Mouse (Mus musculus) induced T-regulatory cell, adult 2 months (primary cell): ENCODE results near the gene Rpgrip1l.
A peak's percentile ranks its signal among the peaks of the same experiment; 100 is the strongest.

ENCODE experiments used
- DNase-seq: peaks from one replicate; pipeline ENCODE4 v3.0.0-alpha.2; 2012; ENCODE audit warnings: low read depth

Gene Rpgrip1l

GRCm38 (mm10) chr8:91312835-91313832 is at the start of gene Rpgrip1l, which contains the start of gene Fto:
Rpgrip1l (minus strand) TSS chr8:91313262.
Fto (plus strand) TSS chr8:91313525.
- DNase-seq = peak; percentile 99

- no peak for DNase-seq
Measured at GRCm38 (mm10) chr8:91360644-91361357, 47.7 kb upstream of the Rpgrip1l start.

GRCm38 (mm10) chr8:91359511-91359910 is 46.4 kb upstream of the Rpgrip1l start:
- no peak for DNase-seq

- DNase-seq = no peak
Measured at GRCm38 (mm10) chr8:91358016-91358415, 45.0 kb upstream of the Rpgrip1l start.

GRCm38 (mm10) chr8:91357493-91358014 is 44.5 kb upstream of the Rpgrip1l start:
- no peak for DNase-seq

- DNase-seq = no peak
Measured at GRCm38 (mm10) chr8:91355956-91356699, 43.1 kb upstream of the Rpgrip1l start.

GRCm38 (mm10) chr8:91355301-91355905 is 42.3 kb upstream of the Rpgrip1l start:
- DNase-seq = no peak

- DNase-seq = no peak
Measured at GRCm38 (mm10) chr8:91353907-91354306, 40.8 kb upstream of the Rpgrip1l start.

GRCm38 (mm10) chr8:91353062-91353461 is 40.0 kb upstream of the Rpgrip1l start:
- no peak for DNase-seq

- DNase-seq = no peak
Measured at GRCm38 (mm10) chr8:91352598-91352997, 39.5 kb upstream of the Rpgrip1l start.

GRCm38 (mm10) chr8:91350628-91351027 is 37.6 kb upstream of the Rpgrip1l start:
- DNase-seq = no peak

- no peak for DNase-seq
Measured at GRCm38 (mm10) chr8:91349816-91350215, 36.8 kb upstream of the Rpgrip1l start.

GRCm38 (mm10) chr8:91347595-91347994 is 34.5 kb upstream of the Rpgrip1l start:
- no peak for DNase-seq

GRCm38 (mm10) chr8:91347146-91347545 is 34.1 kb upstream of the Rpgrip1l start:
- no peak for DNase-seq

GRCm38 (mm10) chr8:91344659-91345058 is 31.6 kb upstream of the Rpgrip1l start:
- DNase-seq = no peak

- DNase-seq = no peak
Measured at GRCm38 (mm10) chr8:91342798-91343197, 29.7 kb upstream of the Rpgrip1l start.

GRCm38 (mm10) chr8:91342196-91342595 is 29.1 kb upstream of the Rpgrip1l start:
- DNase-seq = no peak

GRCm38 (mm10) chr8:91340746-91341145 is 27.7 kb upstream of the Rpgrip1l start:
- DNase-seq = no peak

GRCm38 (mm10) chr8:91339651-91340050 is 26.6 kb upstream of the Rpgrip1l start:
- no peak for DNase-seq

GRCm38 (mm10) chr8:91338389-91339154 is 25.5 kb upstream of the Rpgrip1l start:
- no peak for DNase-seq

- DNase-seq = no peak
Measured at GRCm38 (mm10) chr8:91329461-91329850, 16.4 kb upstream of the Rpgrip1l start.
